Mouse (Mus musculus) MEL (cell line): ENCODE results near the gene Wdr61.

Source experiments
- CTCF ChIP-seq, 3 experiments: IDR thresholded peaks in 2 of 3; conservative IDR thresholded peaks in 1 of 3; 2 replicates each; pipeline ENCODE4 v1.5.1; 2011 to 2012; ENCODE audit warnings: low read length in 3 of 3, low read depth in 2 of 3, mild to moderate bottlenecking in 2 of 3, improper control_type of control experiment in 1 of 3, inconsistent platforms in 1 of 3, mixed read lengths in 1 of 3, moderate library complexity in 1 of 3; ENCODE audit not compliant: control insufficient read depth in 1 of 3, insufficient read depth in 1 of 3, poor library complexity in 1 of 3, severe bottlenecking in 1 of 3
- EP300 ChIP-seq, 2 experiments: IDR thresholded peaks; 2 replicates each; pipeline ENCODE4 v1.6.1; 2011; ENCODE audit warnings: improper control_type of control experiment in 2 of 2, low read length in 2 of 2, low read depth in 1 of 2, mild to moderate bottlenecking in 1 of 2
- KAT2A ChIP-seq: conservative IDR thresholded peaks from 2 replicates; pipeline ENCODE4 v1.6.1; 2012; ENCODE audit warnings: low read depth, low read length, improper control_type of control experiment, inconsistent platforms

GRCm38 (mm10) chr9:54717527-54717926 is 16.8 kb downstream of the Wdr61 start:
- no peak for TF ChIP-seq EP300 (IDR thresholded peaks at IDR 0.05; ENCODE audit: low read depth in 1 of 2, low read length in 2 of 2)
- TF ChIP-seq CTCF (IDR thresholded peaks at IDR 0.05 in 2 of 3, conservative IDR thresholded peaks at IDR 0.05 in 1 of 3; ENCODE audit: control insufficient read depth in 1 of 3, insufficient read depth in 1 of 3, low read depth in 2 of 3, low read length in 3 of 3, poor library complexity in 1 of 3, severe bottlenecking in 1 of 3) = no peak
- no peak for TF ChIP-seq KAT2A
